Mouse (Mus musculus): ENCODE measurements around the gene Nme9. TPM values are rescaled to one million over a fixed set of nuclear protein-coding genes. Genes with fewer than 3 reads are reported as not detected.

Gene Nme9
- polyA plus RNA-seq, 1 experiment: not detected

GRCm38 (mm10) chr9:99434892-99435618 lies 16.2 kb upstream of the Nme9 start:
- Histone ChIP-seq H3K4me1 (ENCODE audit: control insufficient read depth, insufficient read depth, low read length) (peaks cover 14% of the 10 kb centered on the region), H3K4me3 (ENCODE audit: insufficient read depth, low read depth, low read length) (peak overlapping the region; percentile 78), H3K27ac (ENCODE audit: insufficient read depth, low read depth, low read length) (peak overlapping the region; percentile 88)
- 9% methylated on average over 14 of the region's 14 CpGs for WGBS
- TF ChIP-seq POLR2A (IDR thresholded peaks at IDR 0.05; ENCODE audit: insufficient read depth, low read depth, low read length): no peak
- TF ChIP-seq CTCF (IDR thresholded peaks at IDR 0.05; ENCODE audit: insufficient read depth, low read depth, low read length): no peak

GRCm38 (mm10) chr9:99435619-99436181 lies 15.6 kb upstream of the Nme9 start:
- H3K4me1 ChIP-seq (ENCODE audit: control insufficient read depth, insufficient read depth, low read length): peaks cover 13% of the 10 kb centered on the region
- TF ChIP-seq POLR2A (IDR thresholded peaks at IDR 0.05; ENCODE audit: insufficient read depth, low read depth, low read length) (no peak), CTCF (IDR thresholded peaks at IDR 0.05; ENCODE audit: insufficient read depth, low read depth, low read length) (no peak)
- WGBS: 4% methylated on average over 16 of the region's 16 CpGs
- H3K4me3 ChIP-seq (ENCODE audit: insufficient read depth, low read depth, low read length): peak overlapping the region; percentile 78
- H3K27ac ChIP-seq (ENCODE audit: insufficient read depth, low read depth, low read length): peak overlapping the region; percentile 88

GRCm38 (mm10) chr9:99436182-99437030 lies 14.9 kb upstream of the Nme9 start:
- Histone ChIP-seq H3K4me1 (ENCODE audit: control insufficient read depth, insufficient read depth, low read length) (peaks cover 12% of the 10 kb centered on the region), H3K4me3 (ENCODE audit: insufficient read depth, low read depth, low read length) (peak overlapping the region; percentile 78), H3K27ac (ENCODE audit: insufficient read depth, low read depth, low read length) (peak overlapping the region; percentile 88)
- no peak for TF ChIP-seq CTCF (IDR thresholded peaks at IDR 0.05; ENCODE audit: insufficient read depth, low read depth, low read length)
- TF ChIP-seq POLR2A (IDR thresholded peaks at IDR 0.05; ENCODE audit: insufficient read depth, low read depth, low read length): peak; percentile 48; the same call in 1 of the 2 replicates
- WGBS: 1% methylated on average over 75 of the region's 86 CpGs

- Histone ChIP-seq H3K27ac (ENCODE audit: insufficient read depth, low read depth, low read length) (peak within 1 kb of the TSS; percentile 47), H3K4me3 (ENCODE audit: insufficient read depth, low read depth, low read length) (peak within 1 kb of the TSS; percentile 78), H3K4me1 (ENCODE audit: control insufficient read depth, insufficient read depth, low read length) (peaks cover 12% of the 10 kb centered on the region)
- no peak for TF ChIP-seq POLR2A (IDR thresholded peaks at IDR 0.05; ENCODE audit: insufficient read depth, low read depth, low read length)
- TF ChIP-seq CTCF (IDR thresholded peaks at IDR 0.05; ENCODE audit: insufficient read depth, low read depth, low read length): no peak
- WGBS: 14% methylated on average over 27 of the region's 27 CpGs
Measured at GRCm38 (mm10) chr9:99437031-99437764, 14.1 kb upstream of the Nme9 start, which contains the start of gene Mras. Mras (minus strand) TSS chr9:99437381.

- WGBS: 85% methylated on average over 12 of the region's 12 CpGs
- Histone ChIP-seq H3K27ac (ENCODE audit: insufficient read depth, low read depth, low read length) (no peak overlapping the region), H3K4me1 (ENCODE audit: control insufficient read depth, insufficient read depth, low read length) (peaks cover 8% of the 10 kb centered on the region), H3K4me3 (ENCODE audit: insufficient read depth, low read depth, low read length) (no peak overlapping the region)
- no peak for TF ChIP-seq CTCF (IDR thresholded peaks at IDR 0.05; ENCODE audit: insufficient read depth, low read depth, low read length)
- no peak for TF ChIP-seq POLR2A (IDR thresholded peaks at IDR 0.05; ENCODE audit: insufficient read depth, low read depth, low read length)
Measured at GRCm38 (mm10) chr9:99437781-99438565, 13.3 kb upstream of the Nme9 start.

GRCm38 (mm10) chr9:99439064-99439463 lies 12.2 kb upstream of the Nme9 start:
- 78% methylated on average over 8 of the region's 8 CpGs for WGBS
- Histone ChIP-seq H3K4me3 (ENCODE audit: insufficient read depth, low read depth, low read length) (no peak overlapping the region), H3K4me1 (ENCODE audit: control insufficient read depth, insufficient read depth, low read length) (peaks cover 6% of the 10 kb centered on the region), H3K27ac (ENCODE audit: insufficient read depth, low read depth, low read length) (no peak overlapping the region)
- TF ChIP-seq CTCF (IDR thresholded peaks at IDR 0.05; ENCODE audit: insufficient read depth, low read depth, low read length) (no peak), POLR2A (IDR thresholded peaks at IDR 0.05; ENCODE audit: insufficient read depth, low read depth, low read length) (no peak)

GRCm38 (mm10) chr9:99440941-99441340 lies 10.3 kb upstream of the Nme9 start:
- H3K4me1 ChIP-seq (ENCODE audit: control insufficient read depth, insufficient read depth, low read length): peaks cover 6% of the 10 kb centered on the region
- no peak for TF ChIP-seq CTCF (IDR thresholded peaks at IDR 0.05; ENCODE audit: insufficient read depth, low read depth, low read length)
- no peak overlapping the region for H3K4me3 ChIP-seq (ENCODE audit: insufficient read depth, low read depth, low read length)
- WGBS: 81% methylated on average over 5 of the region's 5 CpGs
- H3K27ac ChIP-seq (ENCODE audit: insufficient read depth, low read depth, low read length): no peak overlapping the region
